Mouse (Mus musculus) brain, embryonic 18.5 days (tissue): ENCODE data around the gene Csrp3.

Experiments
- DNase-seq: peaks from one replicate; pipeline ENCODE4 v3.0.0-alpha.2; 2012; ENCODE audit warnings: low read depth, low spot score

Csrp3 gene

GRCm38 (mm10) chr7:48829177-48829910 is 18.5 kb downstream of the Csrp3 start:
- DNase-seq: no peak

GRCm38 (mm10) chr7:48825170-48825569 is 22.7 kb downstream of the Csrp3 start:
- no peak for DNase-seq

DNA sequence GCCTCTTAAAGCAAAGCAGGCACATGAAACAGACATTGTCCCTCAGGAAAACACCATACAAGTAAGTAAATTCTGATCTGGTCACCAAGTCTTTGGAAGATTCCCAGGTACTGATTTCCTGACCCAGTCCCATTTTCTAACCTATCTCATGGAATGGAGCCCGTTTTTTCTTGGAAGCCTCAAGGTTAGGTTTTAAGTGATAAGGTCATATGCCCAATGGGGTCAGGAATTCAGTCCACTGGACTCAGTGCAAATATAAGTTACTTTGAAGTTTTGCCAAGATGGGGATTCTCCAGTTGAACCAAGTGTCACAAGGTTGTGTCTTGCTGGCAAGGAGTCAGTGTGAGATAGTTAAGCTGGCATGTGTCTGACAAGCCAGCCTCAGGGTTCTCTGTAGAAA is 23.2 kb downstream of the Csrp3 start:
- no peak for DNase-seq

DNA sequence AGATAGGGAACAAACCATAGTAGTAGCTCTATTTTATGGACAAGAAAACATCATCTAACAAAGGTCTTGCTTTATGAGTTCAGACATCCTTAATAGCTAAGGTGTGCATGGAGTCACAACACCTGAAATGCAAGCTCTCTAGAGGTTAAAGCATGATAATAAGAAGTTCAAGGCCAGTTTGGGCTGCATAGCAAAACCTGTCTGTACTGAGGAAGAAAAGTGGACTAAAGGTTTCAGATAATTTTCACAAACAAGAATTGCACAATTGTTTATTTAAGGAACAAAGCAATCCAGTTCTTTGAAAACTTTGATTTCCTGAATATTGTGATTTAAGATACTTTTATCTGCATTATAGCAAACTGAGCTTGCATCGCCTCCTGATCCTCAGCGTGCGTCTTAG is 24.2 kb downstream of the Csrp3 start:
- DNase-seq: no peak

DNA sequence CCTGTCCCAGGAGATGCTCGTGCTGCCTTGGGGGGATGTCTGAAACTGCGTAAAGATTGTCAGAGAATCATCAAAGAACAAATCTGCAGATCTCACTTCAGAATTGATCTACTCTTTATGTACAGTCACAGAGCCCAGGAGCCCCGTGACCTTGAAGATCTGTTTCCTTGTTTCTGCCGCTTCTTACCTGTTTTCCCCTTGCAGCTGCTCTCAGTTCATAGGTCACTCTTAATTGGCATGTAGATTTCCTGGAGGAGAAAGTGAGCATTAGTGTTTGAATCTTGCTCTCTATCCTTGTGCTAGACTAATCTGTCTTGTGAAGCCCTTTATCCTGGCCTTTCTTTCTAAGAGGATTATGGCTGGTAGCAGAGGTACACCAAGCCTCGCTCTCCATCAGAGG is 26.2 kb downstream of the Csrp3 start:
- no peak for DNase-seq

DNA sequence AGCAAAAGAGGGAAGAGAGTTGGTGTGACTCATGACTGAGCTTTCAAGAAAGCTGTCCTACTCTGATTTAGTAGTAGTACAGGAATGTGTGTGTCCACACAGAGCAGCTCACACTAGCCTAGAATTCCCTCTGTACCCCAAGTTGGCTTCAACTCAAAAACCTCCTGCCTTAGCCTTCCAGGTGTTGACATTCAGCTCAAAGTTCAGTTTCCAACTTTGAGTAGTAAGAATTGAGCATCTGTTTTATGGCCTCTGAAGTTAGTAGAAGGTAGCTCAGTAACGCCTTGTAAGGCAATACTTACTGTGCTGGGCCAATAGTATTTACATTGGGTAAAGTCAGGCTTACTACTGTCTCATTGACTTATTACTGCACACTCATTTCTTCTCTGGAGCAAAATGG is 34.2 kb downstream of the Csrp3 start:
- no peak for DNase-seq

DNA sequence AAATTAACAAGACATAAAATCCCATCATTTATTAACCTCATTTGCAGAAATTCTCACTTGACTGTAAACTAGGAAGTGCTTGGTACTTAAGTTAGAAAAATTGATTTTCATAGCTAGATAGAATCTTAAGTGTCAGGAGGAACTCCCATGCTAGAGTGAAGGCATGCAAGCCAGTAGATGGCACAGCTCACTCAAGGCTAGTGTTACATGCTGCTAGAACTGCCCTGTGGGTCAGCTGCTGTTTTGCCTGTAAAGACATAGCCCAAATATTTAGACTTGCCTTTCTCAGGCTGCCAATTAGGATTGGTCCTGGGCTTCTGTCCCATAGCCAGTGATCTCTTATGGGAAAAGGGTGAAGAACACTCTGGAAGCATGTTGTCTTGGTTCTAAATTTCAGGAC is 35.5 kb downstream of the Csrp3 start:
- no peak for DNase-seq

- no peak for DNase-seq
Observed at GRCm38 (mm10) chr7:48810652-48811051, 37.2 kb downstream of the Csrp3 start.

GRCm38 (mm10) chr7:48806587-48806986 is 41.2 kb downstream of the Csrp3 start:
- no peak for DNase-seq

DNA sequence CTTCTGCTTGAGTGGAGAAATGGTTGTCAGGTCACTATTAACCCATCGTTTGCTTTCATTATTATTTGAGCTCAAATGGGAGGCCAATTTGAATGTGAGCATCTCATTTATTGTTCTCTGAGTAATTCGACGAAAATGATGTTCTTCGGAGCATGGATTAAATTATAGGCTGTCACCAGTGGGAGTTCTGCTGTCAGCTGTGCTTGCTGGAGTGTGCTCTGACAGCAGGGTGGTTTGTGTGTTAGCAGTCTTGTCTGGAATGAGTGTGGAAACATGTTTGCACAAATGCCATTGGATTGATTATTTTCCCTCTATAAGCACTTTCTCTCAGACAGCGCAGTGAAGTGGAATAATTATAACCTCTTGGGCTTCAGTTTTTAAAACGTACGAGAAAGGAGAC is 44.5 kb downstream of the Csrp3 start:
- DNase-seq: no peak

GRCm38 (mm10) chr7:48795130-48795529 is 52.7 kb downstream of the Csrp3 start:
- no peak for DNase-seq

DNA sequence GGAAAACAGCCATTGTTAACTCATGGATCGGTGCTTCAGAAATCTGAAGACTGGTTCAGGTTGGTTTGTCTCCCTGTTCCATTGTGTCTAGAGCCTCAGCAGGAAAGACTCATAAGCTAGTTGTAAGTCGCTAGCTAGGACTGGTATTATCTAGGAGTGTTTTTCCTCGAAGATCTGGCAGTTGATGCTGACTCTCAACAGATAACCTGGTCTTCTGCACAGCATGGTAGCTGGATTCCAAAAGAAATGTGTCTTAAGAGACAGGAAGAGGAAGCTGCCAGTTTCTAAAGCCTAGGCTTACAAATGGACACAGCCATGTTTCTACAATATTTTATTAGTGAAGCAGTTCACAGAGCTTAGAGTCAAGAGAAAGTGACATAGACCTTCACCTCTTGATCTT is 56.4 kb downstream of the Csrp3 start:
- DNase-seq: no peak

DNA sequence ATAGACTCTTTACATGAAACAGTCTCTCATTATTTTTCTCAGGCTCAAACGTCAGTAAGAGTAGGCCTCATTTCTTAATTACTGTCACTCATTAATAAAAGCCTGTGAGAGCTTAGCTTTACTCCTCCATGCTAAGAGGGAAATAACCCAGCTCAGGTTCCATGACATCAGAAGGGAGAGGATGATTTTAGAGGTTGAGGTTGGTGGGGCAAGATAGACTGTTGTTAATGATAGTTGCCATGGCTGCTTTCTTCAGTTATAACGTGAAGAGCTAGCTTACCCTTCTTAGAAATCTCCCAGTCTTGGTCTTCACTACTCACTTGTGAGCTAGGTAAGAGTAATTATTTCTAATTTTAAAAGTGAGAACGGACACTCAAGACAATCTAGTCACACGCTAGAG is 57.7 kb downstream of the Csrp3 start:
- DNase-seq: no peak

DNA sequence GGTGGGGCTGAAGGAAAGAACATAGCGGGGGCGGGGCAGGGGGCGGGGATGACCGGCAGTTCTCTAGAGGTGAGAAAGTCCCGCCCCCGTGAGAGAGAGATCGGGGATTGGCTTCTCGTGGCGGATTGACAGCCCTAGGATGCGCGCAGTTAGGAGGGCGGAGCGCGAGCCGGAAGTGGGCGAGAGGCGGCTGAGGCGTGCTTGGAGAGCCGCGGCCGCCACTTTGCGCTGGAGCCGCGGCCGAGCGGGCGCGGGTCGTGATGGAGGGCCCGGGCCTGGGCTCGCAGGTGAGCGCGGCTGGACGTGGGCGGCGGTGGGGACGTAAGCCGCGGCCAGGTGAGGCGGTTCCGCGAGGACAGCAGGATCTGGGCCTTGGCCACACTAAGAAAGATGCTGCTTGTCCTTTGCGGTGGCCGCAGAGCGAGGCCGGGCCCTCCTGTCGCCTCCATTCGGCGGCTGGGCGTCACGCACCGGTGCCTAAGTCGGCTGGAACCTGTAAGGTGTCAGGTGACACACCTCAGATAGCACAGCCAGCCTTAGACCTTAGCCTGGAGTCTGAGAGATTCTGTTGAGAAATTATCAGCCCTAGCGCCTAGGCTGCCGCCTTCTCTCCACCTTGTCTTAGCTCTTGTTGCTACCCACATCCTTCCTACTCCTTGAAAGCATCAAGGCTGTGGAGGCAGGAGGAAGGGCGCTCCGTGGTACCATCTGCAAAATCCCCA is 58.8 kb downstream of the Csrp3 start, which contains the start of gene Zdhhc13:
Zdhhc13 (plus strand) TSS at position 153 of the 722 bp plus-strand sequence.
- peak; percentile 77 for DNase-seq

GRCm38 (mm10) chr7:48788348-48788747 is 59.5 kb downstream of the Csrp3 start:
- DNase-seq: no peak

GRCm38 (mm10) chr7:48784773-48785523 is 62.9 kb downstream of the Csrp3 start:
- no peak for DNase-seq

DNA sequence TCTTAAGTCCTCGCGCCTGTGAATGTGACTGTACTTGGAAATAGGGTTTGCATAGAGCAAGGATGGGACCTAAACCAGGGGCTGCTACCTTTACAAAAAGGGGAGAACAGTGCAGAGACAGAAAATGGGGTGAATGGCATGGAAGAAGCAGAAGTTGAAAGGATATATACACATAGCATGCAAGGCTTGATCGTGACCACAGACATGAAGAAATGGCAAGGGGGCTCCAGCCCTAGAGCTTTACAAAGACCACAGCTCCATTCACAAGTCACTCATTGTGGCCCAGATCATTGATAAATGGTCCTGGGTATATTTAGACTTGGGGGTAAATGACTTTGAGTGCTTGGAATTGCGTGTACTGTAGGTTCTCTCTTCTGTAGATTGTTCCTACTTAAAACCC is 65.4 kb downstream of the Csrp3 start:
- no peak for DNase-seq
